Mouse (Mus musculus) erythroid progenitor cell, adult 5-6 weeks (primary cell): Measurements from ENCODE around the gene Syne1. TPM values are rescaled to one million over a fixed set of nuclear protein-coding genes. Genes with fewer than 3 reads are reported as not detected.

Experiments
- ATAC-seq: replicated peaks from 2 replicates; pipeline ENCODE4 v1.8.0; 2016; ENCODE audit warnings: moderate number of reproducible peaks, mild to moderate bottlenecking, moderate TSS enrichment, inconsistent platforms; ENCODE audit not compliant: poor library complexity, low FRiP score, severe bottlenecking
- total RNA-seq, 2 experiments: library from RNA; stranded (forward) in 1 of 2; stranded (reverse) in 1 of 2; fragments of 150-400 nt in 1 of 2; fragments of 186-747, 209-891 nt in 1 of 2; gene quantifications; 2 replicates each; pipeline versions ENCODE4 v1.2.3 to v1.2.4; 2015 to 2017; ENCODE audit warnings: low replicate concordance in 2 of 2

The Syne1 gene
- total RNA-seq, 2 experiments from 2014 or later, result 36.0 to 49.8 TPM

DNA sequence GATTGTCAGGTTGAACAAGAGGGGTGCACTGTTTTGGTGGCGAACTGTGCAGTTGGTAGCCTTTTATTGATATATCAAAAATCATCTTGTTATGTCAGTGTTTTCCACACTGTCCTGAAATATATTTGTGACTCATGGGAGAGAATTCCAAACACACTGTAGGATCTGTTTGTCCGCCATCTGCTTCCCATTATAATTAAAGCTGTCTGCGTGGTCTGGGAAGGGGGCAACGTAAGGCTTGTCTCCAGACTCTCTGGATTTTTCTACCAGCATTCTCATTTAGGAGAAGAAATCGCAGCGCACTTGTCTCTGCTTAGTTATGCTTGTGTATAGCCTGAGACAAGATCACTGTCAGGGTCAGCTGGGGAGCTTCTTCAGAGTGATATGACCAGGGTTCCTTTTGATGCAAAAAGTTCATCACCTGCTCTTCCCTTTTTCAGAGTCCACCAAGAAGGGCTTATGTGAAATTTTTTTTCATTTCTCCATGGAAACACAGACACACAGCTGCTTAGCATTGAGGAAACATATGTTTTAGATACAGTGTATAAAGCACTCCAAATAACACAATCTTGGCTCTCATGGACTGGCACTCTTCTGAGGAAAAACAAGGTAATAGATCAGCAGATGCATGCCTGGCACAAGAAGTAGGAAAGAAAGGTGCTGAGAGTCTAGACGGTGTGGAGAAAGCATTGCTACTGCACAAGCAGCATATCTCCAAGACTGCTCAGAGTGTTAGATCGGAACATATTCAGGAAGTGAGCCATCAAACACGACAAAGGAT, 316.4 kb downstream of the Syne1 start:
- ATAC-seq, result no peak

DNA sequence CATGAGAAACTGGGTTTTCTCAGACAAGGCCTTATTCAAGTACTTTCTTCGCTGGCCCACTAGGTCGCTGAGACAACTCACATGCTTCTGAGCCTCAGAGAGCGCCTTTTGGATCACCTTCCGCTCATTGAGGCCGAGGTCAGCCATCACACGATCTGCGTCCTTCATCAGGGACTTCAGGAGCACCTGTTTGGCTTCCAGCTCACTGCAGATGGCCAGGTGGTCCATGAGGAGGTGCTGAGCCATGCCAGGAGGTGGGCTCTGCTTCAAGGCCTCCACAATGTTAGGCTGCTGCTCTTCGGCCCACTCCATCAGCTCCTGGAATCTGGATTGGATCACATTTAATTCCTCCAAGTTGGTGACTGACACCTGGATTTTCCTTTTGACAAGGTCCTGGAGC, 322.2 kb downstream of the Syne1 start:
- ATAC-seq, result no peak

DNA sequence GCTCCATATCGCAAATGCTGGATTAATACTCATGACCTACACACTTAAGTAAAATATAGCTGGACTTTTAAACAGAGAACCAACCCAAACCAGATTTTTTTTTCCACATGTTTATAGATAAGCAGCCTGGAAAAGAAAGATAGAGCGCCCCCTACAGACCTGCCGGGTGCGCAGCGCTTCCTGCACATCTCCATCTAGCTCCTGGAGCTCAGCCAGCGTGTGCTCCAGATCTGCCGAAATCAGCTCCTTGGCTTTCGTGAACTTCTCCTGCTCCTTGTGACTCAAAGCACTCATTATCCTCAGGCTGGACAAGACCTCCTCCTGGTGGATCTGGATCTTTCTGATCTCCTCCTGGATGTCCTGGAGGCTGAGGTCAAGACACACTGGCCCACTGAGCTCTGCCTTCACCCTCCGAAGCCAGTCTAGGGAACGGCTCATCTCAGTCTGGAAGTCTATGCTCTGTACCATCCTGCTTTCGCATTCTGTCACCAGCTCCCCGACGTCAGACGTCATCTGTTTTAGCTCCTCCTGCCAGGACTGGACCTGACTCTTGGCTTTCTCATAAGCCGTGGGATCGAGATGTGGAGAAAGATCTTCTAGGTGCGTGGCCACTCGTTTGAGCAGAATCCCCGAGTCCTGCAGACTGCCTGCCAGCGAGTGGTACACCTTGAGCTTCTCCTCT, 323.7 kb downstream of the Syne1 start:
- ATAC-seq, result peak; percentile 50; the same call in 1 of the 2 replicates

DNA sequence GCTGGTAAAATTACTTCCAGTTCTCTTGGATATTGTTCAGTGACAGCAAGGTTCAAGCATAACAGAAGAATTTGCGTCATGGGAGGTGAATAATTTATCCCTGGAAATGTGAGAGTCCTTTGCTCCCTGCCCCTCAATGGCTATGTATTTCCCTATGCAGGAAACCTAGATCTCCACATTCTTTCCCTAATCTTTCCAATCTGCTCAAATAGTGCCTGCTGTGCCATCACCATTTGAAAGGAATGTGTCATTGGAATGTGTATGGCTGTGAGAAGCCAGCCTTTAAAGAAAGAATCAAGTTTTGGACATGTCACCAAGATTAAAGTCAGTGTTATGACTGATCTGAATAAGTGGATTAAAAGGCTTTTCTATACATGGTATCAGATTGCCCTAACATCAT, 335.3 kb downstream of the Syne1 start:
- no peak for ATAC-seq

- peak; percentile 64 for ATAC-seq
These were observed 343.2 kb downstream of the Syne1 start for GRCm38 (mm10) chr10:5207905-5208641.

- peak; percentile 82 for ATAC-seq
These were observed 345.3 kb downstream of the Syne1 start for GRCm38 (mm10) chr10:5205977-5206376.

GRCm38 (mm10) chr10:5205570-5205969, 345.7 kb downstream of the Syne1 start:
- peak; percentile 68 for ATAC-seq

DNA sequence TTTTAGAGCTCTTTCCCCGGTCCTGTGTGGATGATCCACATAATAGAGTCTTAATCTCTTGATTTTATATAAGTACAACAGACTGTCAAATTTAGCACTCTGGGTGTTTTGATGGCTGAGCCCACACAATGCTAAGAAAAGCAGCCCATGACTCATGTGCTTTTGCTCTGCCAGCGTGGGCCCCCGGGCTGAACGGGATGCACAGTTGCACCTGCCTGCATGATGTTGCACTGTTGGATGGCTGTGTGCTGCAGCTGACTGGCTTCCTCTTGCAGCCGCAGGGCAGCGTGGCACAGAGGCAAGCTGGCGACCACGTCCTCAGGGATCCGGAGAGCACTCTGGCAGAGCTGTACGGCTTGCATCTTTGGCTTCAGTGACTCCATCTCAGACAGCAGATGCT, 347.4 kb downstream of the Syne1 start:
- no peak for ATAC-seq

DNA sequence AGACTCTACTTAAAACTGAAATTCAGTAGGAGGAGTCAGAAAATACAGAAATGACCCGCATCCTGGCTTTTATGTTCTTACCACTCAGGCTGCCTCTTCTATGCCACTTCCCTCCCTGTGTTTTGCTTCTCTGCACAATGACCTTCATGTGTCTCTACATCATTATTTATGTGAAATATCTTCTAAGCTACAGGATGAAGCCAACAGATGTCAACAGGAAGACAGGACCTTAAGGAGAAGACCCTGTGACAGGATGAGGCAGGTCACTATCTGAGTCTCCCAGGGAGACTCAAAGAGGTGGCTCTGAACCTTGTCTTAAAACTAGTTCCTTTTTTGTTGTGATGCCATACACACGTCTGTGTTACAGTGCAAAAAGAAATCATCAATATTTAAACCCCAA, 353.9 kb downstream of the Syne1 start:
- ATAC-seq, result no peak

DNA sequence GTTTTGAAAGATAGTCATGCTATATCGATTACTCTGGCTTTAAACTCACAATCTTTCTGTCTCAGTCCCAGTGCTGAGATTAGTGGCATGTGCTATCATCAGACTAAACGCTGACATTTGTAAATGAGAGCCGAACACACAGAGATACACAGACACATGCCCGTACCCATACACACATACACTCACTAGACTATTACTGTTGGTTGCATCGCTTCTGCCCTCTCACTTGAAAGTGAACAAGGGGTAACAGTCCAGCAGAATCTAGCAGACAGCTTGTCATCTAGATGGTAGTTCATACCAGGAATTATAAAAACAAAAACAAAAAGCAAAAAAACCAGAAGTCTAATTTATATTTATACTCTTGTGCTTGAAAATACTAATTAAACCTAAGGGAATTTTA, 355.0 kb downstream of the Syne1 start:
- ATAC-seq, result no peak

DNA sequence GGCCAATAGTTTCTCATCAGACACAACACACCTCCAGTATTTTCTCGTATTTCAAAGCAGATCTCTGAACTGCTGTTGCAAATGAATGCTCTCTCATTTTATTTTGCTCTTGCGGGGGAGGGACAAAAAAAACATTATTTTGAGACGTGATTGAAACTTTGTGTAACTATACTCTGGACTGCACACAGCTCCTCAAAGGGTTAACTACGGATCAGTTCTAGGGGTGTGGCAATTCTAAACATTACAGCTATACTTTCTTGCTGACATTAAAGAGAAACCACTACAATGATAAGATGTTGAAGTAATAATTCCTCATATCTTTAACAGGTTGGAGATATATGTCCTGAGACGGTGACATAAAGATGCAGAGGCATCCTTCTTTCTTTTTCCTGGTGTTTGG, 356.0 kb downstream of the Syne1 start:
- ATAC-seq, result peak; percentile 60

DNA sequence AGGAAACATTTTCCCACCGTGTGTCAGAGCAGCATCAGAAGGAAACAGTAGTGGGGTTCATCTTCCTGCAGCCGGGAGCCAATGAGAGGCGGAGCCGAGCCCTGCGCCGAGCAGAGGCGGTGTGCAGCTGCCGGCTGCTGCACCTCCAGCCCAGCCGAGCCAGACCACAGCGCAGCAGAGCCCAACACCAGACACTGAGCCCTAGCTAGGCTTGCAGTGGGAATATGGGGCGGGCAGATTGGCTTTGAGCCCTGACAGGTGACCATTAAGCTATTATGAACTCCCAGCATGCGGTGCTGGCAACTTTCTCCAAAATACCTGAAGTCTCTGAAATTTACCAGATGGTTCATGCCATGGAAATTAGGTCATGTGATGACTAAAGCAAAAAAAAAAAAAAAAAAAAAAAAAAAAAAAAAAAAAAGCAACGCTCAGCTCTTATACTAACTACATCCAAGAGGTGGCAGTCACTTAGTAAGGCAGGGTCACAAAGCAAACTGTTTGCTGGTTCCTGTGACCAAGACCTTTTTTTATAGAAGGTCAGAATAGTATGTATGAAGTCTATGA, 356.5 kb downstream of the Syne1 start:
- ATAC-seq, result peak; percentile 95

DNA sequence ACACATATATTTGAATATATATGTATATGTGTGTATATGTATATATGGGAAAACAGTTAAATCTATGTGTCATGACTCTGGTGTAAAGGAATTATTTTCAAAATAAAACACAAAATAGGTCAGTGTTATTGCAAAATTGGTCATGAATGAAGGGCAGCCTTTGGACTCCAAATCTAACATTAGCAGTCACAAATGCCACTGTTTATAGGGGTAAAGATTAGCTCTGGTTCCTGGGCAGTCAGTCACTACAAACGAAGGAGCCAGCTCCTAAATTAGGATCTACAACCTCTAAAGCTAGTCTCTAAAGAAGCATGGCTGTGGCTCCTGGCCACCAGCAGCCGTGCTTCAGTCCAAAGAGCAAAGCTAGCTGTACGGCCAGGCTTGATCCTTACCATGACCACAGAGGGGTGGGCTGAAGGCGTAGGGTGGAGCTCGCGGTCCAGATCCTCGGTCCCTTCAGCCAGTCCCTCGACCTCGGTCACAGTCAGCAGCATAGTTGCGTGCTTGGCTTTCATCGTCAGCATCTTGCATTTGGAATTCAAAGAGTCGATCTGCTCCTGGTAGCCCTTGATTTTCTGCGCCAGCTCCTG, 357.1 kb downstream of the Syne1 start:
- ATAC-seq, result peak; percentile 79

- no peak for ATAC-seq
These were observed 358.3 kb downstream of the Syne1 start for GRCm38 (mm10) chr10:5192861-5193490.

GRCm38 (mm10) chr10:5190756-5191155, 360.5 kb downstream of the Syne1 start:
- ATAC-seq, result no peak

DNA sequence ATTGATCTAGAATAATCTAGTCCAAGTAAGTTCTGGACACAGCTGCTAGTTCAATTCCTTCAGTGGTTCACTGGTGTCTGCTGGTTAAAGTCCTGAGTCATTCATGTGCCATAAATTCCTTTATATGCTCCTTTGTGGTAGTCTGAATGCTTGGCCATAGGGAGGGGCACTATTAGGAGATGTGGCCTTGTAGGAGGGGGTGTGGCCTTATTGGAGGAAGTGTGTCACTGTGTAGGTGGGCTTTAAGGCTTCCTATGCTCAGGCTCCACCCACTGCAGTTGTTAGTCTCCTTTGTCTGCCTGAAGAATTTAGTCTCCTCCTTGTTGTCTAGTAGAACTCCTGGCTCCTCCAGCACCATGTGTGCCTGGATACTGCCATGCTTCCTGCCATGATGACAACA, 362.4 kb downstream of the Syne1 start:
- no peak for ATAC-seq

DNA sequence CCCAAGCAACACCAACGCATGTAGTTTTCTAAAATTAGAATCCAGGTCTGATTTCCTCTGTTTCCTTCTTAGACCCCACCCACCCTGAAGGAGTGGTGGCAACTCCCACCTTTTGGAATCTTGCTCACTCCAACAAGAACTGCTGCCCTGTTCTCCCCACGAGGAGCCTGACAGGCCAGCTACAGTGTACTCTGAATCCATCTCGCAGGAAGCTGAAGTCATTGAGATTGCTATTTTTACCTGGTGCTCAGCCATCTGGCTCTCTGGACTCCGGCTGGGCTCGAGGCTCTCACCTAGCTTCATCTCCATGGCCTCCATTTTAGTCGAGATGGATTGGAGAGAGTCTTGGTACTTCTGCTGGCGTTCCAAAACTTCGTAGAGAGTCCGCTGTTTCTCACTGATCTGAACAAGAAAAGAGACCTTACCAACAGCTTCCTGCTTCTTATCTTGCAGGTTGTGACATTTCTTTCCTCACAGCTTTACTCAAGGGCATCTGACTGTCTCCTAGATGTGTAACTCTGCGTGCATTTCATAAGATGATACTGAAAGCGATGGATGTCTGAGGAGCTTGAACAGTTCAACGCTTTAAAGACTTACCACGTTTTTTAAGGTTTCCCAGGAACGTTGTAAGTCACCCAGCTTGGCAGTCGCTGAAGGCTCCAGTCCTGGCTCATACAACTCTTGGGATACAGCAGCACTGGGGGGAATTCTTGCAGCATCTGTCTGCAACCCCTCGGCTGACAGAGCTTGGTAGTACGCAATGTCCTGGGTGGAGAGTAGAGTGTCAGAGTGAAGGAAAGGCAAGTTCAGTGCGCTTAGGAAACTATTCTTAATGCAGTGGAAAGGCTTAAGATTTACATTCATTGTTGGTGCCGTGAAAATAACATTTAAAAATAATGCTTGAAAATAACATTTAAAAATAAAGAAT, 365.9 kb downstream of the Syne1 start:
- ATAC-seq, result no peak

DNA sequence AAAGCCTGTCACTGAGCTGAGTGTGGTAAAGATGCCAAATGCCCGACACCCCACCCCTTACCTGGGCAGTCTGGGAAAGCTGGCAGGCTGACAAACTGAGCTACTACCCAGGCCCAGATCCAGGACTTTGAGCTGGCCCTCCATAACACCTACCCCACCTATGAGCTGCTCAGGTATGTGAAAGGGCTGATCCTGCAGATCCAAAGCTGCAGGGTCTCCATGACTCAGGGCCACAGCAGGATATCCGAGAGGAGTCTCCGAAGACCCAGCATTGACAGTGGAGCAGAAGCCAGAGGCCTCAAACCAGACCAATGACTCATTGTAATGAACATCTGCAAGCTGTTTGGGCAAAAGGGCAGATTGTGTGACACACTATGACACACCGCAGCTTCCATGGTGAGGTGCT, 369.5 kb downstream of the Syne1 start:
- no peak for ATAC-seq

GRCm38 (mm10) chr10:5179891-5180290, 371.4 kb downstream of the Syne1 start:
- no peak for ATAC-seq
